Mouse (Mus musculus) liver, adult 2 months (tissue): ENCODE data around the gene Hsd17b14.

ENCODE experiments used
- CTCF ChIP-seq: fragments of 200-500 bp; IDR thresholded peaks from 2 replicates; pipeline ENCODE4 v1.5.1; 2011; ENCODE audit warnings: low read depth, low read length, control low read depth
- POLR2A ChIP-seq: fragments of 200-500 bp; IDR thresholded peaks from 2 replicates; pipeline ENCODE4 v1.6.1; 2011; ENCODE audit warnings: low read length, control low read depth; ENCODE audit not compliant: insufficient read depth; ENCODE audit errors: extremely low read depth

GRCm38 (mm10) chr7:45567112-45567779 lies 12.6 kb downstream of the Hsd17b14 start:
- TF ChIP-seq POLR2A (no peak), CTCF (no peak)
